25 mouse cellular contexts compared by ENCODE assay signal in the genomic region with DNA sequence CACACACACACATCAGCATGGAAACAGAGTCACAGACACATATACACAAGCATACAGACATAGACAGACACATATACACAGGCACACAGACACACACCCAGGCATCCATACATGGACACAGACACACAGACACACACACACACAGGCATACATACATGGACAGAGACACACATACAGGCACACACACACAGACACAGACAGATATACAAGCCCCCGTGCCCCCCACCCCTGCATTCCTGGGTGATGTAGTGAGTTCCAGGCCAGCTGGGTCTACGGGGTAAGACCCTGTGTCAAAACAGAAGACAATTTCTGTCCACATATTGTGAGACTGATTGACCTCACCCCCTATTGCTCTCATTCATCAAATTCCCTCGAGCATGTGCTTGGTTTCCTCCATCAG.
DNase-seq lines count a peak whose midpoint lies in the region; ATAC-seq and TF ChIP-seq lines count a peak whose summit lies in the region.
"Had no signal": no experiment of that assay in that cellular context is flagged by ENCODE, and none has a peak within 500 bp of the region (broad histone marks: within the 10 kb centered on the region; RNA-seq: fewer than 3 reads in every experiment).

No protein-coding gene starts in this region.

- H3K9ac ChIP-seq in heart, embryonic 15.5 days, result no peak overlapping the region
- H3K9ac ChIP-seq in midbrain, embryonic 14.5 days (replicated peaks; ENCODE audit: low read length), result no peak overlapping the region
- H3K9ac ChIP-seq: intestine, embryonic 15.5 days; limb, embryonic 13.5 days; stomach, embryonic 15.5 days had no signal

- H3K79me2 ChIP-seq in myocyte (ENCODE audit: control insufficient read depth, insufficient read depth), result no peaks in the 10 kb centered on the region

- no peak overlapping the region for H3K27ac ChIP-seq in heart, embryonic 15.5 days
- no peak overlapping the region for H3K27ac ChIP-seq in midbrain, embryonic 14.5 days (replicated peaks; ENCODE audit: low read depth, low read length)
- H3K27ac ChIP-seq: intestine, embryonic 15.5 days; kidney, postnatal 0 days; limb, embryonic 13.5 days; stomach, embryonic 15.5 days had no signal

- no peak overlapping the region for H3ac ChIP-seq in myocyte (ENCODE audit: control insufficient read depth, insufficient read length)

- WGBS in heart, embryonic 15.5 days, result 80% methylated on average over 3 of the region's 3 CpGs
- WGBS in midbrain, embryonic 14.5 days, result 76% methylated on average over 3 of the region's 3 CpGs

- no peak for TF ChIP-seq POLR2A in myocyte (IDR thresholded peaks at IDR 0.05; ENCODE audit: insufficient read length, low read depth)

- 0 out of 2 replicates have a peak, but pooled peaks have one; percentile 7 for ATAC-seq in heart, embryonic 15.5 days (replicated peaks; ENCODE audit: insufficient number of reproducible peaks, insufficient read depth, low FRiP score, low read depth)
- no peak for ATAC-seq in megakaryocyte, adult 5-6 weeks (ENCODE audit: poor library complexity, severe bottlenecking)
- peak; percentile 19; the same call in 1 of the 2 replicates for ATAC-seq in midbrain, embryonic 14.5 days (ENCODE audit: low FRiP score, low TSS enrichment)
- ATAC-seq: forebrain, embryonic 14.5 days; hindbrain, embryonic 16.5 days; intestine, embryonic 15.5 days had no signal

- intact Hi-C loops in heart, postnatal 36 days (cut with DNase I), result no loop called here

- H3K4me3 ChIP-seq in heart, embryonic 15.5 days, result no peak overlapping the region
- H3K4me3 ChIP-seq in megakaryocyte, embryonic 14.5 days (replicated peaks), result peak overlapping the region; percentile 4
- no peak overlapping the region for H3K4me3 ChIP-seq in midbrain, embryonic 14.5 days (replicated peaks; ENCODE audit: low read depth, low read length)
- H3K4me3 ChIP-seq in myocyte, result no peak overlapping the region
- H3K4me3 ChIP-seq: intestine, embryonic 15.5 days; limb, embryonic 13.5 days; stomach, embryonic 15.5 days had no signal

- H3K9me3 ChIP-seq in heart, embryonic 15.5 days (replicated peaks), result no peaks in the 10 kb centered on the region
- H3K9me3 ChIP-seq in megakaryocyte, embryonic 14.5 days, result no peaks in the 10 kb centered on the region
- no peaks in the 10 kb centered on the region for H3K9me3 ChIP-seq in midbrain, embryonic 14.5 days (ENCODE audit: control insufficient read depth, low read length)
- H3K9me3 ChIP-seq: intestine, embryonic 15.5 days; limb, embryonic 13.5 days; stomach, embryonic 15.5 days had no signal

- DNase-seq in heart, postnatal 36 days, result no peak
- DNase-seq in midbrain, embryonic 14.5 days, result no peak
- no peak for DNase-seq in embryo, embryonic 9.5 days (ENCODE audit: extremely low spot score)
- DNase-seq: adrenal gland, adult 8-10 months; cerebellum, adult 2 months; cerebellum, postnatal 14 days; gastrocnemius, postnatal 14 days; heart, postnatal 14 days; kidney, adult 2 months; kidney, postnatal 4 days; lung, adult 2 months; lung, postnatal 14 days; right cerebral cortex, postnatal 14 days had no signal

- no peak overlapping the region for H3K4me2 ChIP-seq in heart, embryonic 15.5 days
- no peak overlapping the region for H3K4me2 ChIP-seq in midbrain, embryonic 14.5 days (ENCODE audit: low read length)
- H3K4me2 ChIP-seq in myocyte (ENCODE audit: low read depth), result peak overlapping the region; percentile 77
- H3K4me2 ChIP-seq: heart, embryonic 11.5 days; intestine, embryonic 15.5 days; limb, embryonic 13.5 days; liver, embryonic 11.5 days; stomach, embryonic 15.5 days had no signal

- H3K36me3 ChIP-seq in heart, embryonic 15.5 days, result no peaks in the 10 kb centered on the region
- peaks cover 3% of the 10 kb centered on the region for H3K36me3 ChIP-seq in megakaryocyte, embryonic 14.5 days (replicated peaks; ENCODE audit: low read length)
- H3K36me3 ChIP-seq in midbrain, embryonic 14.5 days (ENCODE audit: control insufficient read depth, insufficient read depth, low read length), result no peaks in the 10 kb centered on the region
- no peaks in the 10 kb centered on the region for H3K36me3 ChIP-seq in myocyte (ENCODE audit: control insufficient read depth, insufficient read depth)
- H3K36me3 ChIP-seq: intestine, embryonic 15.5 days; limb, embryonic 13.5 days; stomach, embryonic 15.5 days had no signal

- no peaks in the 10 kb centered on the region for H3K27me3 ChIP-seq in heart, embryonic 15.5 days
- H3K27me3 ChIP-seq in megakaryocyte, embryonic 14.5 days (replicated peaks), result no peaks in the 10 kb centered on the region
- H3K27me3 ChIP-seq in midbrain, embryonic 14.5 days (ENCODE audit: control insufficient read depth, insufficient read depth, low read length), result no peaks in the 10 kb centered on the region
- H3K27me3 ChIP-seq in myocyte (ENCODE audit: control insufficient read depth, insufficient read depth, insufficient read length), result no peaks in the 10 kb centered on the region
- H3K27me3 ChIP-seq: intestine, embryonic 15.5 days; limb, embryonic 13.5 days; stomach, embryonic 15.5 days had no signal

- H3K4me1 ChIP-seq in heart, embryonic 15.5 days (replicated peaks), result peaks cover 3% of the 10 kb centered on the region; the same call in 1 of the 2 replicates
- H3K4me1 ChIP-seq in megakaryocyte, embryonic 14.5 days, result peaks cover 9% of the 10 kb centered on the region
- peaks cover 21% of the 10 kb centered on the region for H3K4me1 ChIP-seq in midbrain, embryonic 14.5 days (ENCODE audit: control insufficient read depth, insufficient read depth, low read length)
- H3K4me1 ChIP-seq: intestine, embryonic 15.5 days; limb, embryonic 13.5 days; stomach, embryonic 15.5 days had no signal

TF ChIP-seq in myocyte, 11 proteins besides CTCF, POLR2A, EP300 and RAD21:
- TF ChIP-seq USF1 (IDR thresholded peaks at IDR 0.05; ENCODE audit: low read depth) (no peak), TCF12 (IDR thresholded peaks at IDR 0.05; ENCODE audit: insufficient read depth, poor library complexity, severe bottlenecking) (no peak), SRF (IDR thresholded peaks at IDR 0.05; ENCODE audit: control insufficient read depth, insufficient read length, low read depth) (no peak), MYOD1 (IDR thresholded peaks at IDR 0.05; ENCODE audit: control insufficient read depth in 1 of 3, insufficient read length in 2 of 3, low read depth in 2 of 3) (no peak), REST (IDR thresholded peaks at IDR 0.05; ENCODE audit: insufficient read depth, insufficient read length) (no peak), TCF3 (IDR thresholded peaks at IDR 0.05; ENCODE audit: insufficient read length, low read depth) (no peak), MYOG (IDR thresholded peaks at IDR 0.05; ENCODE audit: control insufficient read depth in 1 of 3, insufficient read depth in 1 of 3, insufficient read length in 2 of 3, low read depth in 2 of 3) (no peak), MAX (IDR thresholded peaks at IDR 0.05; ENCODE audit: low read depth) (no peak), E2F4 (IDR thresholded peaks at IDR 0.05; ENCODE audit: insufficient read depth) (no peak), POLR2AphosphoS2 (IDR thresholded peaks at IDR 0.05; ENCODE audit: insufficient read length, low read depth) (no peak), CEBPB (IDR thresholded peaks at IDR 0.05; ENCODE audit: insufficient read depth, poor library complexity, severe bottlenecking) (no peak)
